Mouse (Mus musculus) c-Kit-positive CD71-positive TER-119-negative erythroid progenitor cells, embryonic 14.5 days (primary cell): ENCODE data around the gene Mrgprd.
A peak's percentile ranks its signal among the peaks of the same experiment; 100 is the strongest.

Experiments used
- DNase-seq: peaks from one replicate; pipeline ENCODE4 v3.0.0-alpha.2; 2013; ENCODE audit warnings: low read depth

Gene Mrgprd

GRCm38 (mm10) chr7:145314785-145315411 lies at the start of gene Mrgprd:
Gene Mrgprd, plus strand, starts transcription at chr7:145314835.
- DNase-seq: no peak

DNA sequence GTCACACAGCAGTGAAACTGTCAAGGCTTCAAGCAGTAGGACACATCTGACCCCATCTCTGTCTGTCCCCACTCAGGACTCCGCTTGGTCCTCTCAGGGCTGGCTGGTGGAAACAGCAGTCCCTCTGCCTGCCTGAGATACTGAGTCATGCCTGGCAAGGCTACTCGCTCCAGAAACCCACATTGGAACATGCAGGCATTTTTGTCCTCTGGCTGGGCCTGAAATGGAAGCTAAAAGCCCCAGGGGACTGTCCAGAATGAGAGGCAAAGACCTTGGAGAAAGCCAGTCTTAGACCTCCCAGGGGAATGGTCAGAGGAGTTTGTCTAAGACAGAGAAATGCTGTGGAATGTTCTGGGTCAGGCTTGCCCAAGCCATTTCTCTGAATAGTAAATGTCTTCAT lies 48.6 kb upstream of the Mrgprd start:
- no peak for DNase-seq

DNA sequence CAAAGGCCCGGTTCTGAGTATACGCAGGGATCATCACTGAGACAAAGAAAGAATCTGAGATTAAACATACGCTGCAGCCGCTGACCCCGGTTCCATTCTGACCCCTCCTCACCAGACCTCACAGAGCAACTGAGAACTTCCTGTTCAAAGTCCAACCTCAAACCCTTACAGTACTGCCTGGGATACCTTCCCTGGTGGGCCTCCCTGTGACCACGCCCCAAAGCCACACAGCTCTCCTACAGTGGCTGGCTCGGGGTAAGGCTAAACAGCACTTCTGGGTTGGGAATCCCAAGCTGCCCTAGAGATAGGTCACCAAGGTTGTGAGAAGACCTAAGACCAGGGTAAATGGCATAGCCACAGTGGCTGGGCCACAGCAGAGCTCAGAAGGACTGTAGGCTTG lies 45.7 kb upstream of the Mrgprd start:
- no peak for DNase-seq

DNA sequence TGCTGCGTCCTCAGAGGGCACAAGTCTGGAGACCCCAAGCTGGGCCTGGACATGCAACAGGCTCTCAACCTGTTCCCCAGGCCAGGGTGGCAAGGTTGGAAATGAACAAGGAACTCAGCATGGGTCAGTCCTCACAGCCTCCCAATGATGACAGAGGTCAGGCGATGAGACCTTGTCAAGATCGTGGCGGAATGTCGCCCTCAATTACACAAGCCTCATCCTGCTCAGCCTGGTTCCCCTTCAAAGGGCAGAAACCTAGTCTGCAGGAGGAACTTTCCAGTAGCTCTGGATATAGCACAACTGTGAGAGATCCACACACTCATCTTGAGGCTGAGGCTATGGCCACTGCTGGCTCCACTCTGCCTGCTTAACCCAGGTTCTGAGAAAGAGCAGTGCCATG lies 43.7 kb upstream of the Mrgprd start:
- DNase-seq: no peak

GRCm38 (mm10) chr7:145275488-145275887 lies 39.1 kb upstream of the Mrgprd start:
- DNase-seq: no peak

- DNase-seq: no peak
Observed at GRCm38 (mm10) chr7:145281396-145281795, 33.2 kb upstream of the Mrgprd start.

- DNase-seq: no peak
Observed at GRCm38 (mm10) chr7:145283041-145283440, 31.6 kb upstream of the Mrgprd start.

- DNase-seq: peak; percentile 89
Observed at GRCm38 (mm10) chr7:145283487-145284187, 31.0 kb upstream of the Mrgprd start, which contains the start of gene Tpcn2. Gene Tpcn2, minus strand, starts transcription at chr7:145284011.

- DNase-seq: no peak
Observed at GRCm38 (mm10) chr7:145284293-145284692, 30.3 kb upstream of the Mrgprd start.

- DNase-seq: no peak
Observed at GRCm38 (mm10) chr7:145285476-145285875, 29.2 kb upstream of the Mrgprd start.

GRCm38 (mm10) chr7:145287410-145287809 lies 27.2 kb upstream of the Mrgprd start:
- no peak for DNase-seq

- DNase-seq: no peak
Observed at GRCm38 (mm10) chr7:145289302-145289701, 25.3 kb upstream of the Mrgprd start.

DNA sequence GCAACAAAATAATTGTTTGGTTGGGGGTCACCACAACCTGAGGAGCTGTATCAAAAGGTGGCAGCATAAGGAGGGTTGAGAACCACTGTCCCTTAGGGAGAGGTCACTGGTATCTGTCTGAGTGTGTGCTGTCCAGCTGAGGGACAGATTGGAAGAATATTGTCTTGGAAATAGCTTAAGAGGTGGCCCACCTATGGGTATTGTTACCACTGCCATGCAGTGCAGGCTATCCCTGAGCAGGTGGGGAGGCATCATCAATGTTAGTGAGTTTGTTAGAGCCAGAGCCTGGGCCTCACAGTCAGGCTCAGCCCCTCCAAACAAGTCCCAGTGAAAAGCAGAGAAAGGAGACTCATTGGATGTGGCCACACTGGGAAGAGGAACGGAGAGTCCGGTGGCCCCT lies 22.8 kb upstream of the Mrgprd start:
- DNase-seq: no peak

DNA sequence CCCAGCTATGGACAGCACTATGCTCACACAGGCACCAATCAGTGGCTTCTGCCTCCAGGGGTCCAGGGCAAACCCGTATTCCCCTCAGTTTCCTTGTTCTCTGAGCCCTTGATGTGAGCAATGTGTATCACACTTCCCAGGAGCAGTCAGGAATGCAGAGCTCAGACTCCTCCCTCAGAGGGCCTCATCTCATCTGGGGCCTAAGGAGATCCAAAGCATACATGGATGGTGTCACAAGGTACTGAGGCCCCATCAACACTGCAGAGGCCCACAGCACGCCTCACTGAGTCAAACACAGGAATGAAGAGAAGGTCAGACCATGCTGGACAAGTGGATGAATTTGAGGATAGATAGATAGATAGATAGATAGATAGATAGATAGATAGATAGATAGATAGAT lies 21.9 kb upstream of the Mrgprd start:
- no peak for DNase-seq

- DNase-seq: no peak
Observed at GRCm38 (mm10) chr7:145293859-145294258, 20.8 kb upstream of the Mrgprd start.

DNA sequence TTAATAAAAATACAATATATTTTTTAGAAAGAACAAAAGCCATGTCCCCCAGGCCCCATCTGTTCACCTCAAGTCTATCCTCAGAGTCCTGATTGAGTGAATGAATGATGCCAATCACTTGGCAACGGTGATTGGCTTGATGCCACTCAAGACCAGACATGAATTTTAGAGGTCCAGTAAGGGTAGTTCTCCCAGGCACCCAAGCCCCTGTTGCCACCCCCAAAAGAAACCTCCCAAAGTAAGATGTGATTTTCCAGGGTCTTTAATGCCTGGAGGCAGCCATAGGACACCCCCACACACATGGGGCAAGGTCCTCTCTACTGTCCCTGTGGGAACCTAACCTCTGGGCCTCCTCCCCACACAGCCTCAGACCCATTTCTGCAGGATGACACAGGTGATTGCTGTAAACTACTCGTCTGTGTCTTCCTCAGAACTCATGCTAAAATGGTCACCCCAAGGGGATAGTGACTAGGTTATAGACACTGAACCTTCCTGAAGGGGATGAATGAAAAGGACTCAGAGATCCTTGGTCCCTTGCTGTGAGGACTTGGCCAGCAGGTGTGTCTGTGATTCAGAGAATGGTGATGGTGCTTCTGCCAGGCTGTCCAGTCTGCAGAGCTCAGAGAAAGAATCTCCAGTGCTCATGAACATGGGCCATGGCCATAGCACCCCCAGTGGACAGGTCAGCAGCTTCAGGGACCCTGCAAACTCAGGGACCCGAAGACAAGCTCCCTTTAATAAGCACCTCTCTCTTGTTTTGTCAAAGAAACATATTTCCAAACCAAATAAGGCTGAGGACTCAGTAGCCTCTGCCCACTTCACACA lies 15.8 kb upstream of the Mrgprd start:
- no peak for DNase-seq

DNA sequence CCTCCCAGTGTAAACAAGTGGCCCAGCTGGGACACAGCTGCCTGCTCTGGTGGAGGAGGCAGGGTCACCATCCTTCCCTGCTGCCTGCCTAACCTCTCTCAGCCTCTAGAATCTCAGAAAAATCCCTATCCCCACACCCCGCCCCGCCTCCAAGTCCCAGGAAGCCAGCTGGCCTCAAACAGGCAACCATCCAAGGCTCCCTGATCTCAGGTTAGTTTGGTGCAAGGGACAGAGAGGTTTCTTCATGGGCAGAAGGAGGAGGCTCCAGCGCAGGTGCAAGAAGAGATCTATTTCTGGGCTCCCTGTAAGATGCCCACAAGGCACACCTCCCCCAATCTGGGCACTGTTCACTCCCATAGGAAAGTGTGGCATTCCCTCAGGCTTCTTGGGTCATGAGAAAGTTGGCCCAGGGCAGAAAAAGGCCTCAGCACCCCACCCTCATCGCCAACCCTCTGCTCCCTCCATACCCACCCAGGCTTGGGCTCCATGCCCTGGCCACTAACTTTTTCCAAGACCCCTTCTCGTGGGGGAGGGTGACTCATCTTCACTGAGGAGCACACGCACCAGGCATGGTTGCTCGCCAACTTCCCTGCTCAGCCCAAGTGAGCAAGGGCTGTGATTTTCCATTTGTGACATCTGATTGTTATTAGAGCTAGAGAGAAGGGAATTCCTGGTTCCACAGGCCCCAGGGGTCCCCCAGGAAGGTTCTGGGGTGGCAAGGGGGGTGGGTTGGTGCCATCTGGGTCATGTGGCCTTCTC lies 14.9 kb upstream of the Mrgprd start:
- DNase-seq: no peak

DNA sequence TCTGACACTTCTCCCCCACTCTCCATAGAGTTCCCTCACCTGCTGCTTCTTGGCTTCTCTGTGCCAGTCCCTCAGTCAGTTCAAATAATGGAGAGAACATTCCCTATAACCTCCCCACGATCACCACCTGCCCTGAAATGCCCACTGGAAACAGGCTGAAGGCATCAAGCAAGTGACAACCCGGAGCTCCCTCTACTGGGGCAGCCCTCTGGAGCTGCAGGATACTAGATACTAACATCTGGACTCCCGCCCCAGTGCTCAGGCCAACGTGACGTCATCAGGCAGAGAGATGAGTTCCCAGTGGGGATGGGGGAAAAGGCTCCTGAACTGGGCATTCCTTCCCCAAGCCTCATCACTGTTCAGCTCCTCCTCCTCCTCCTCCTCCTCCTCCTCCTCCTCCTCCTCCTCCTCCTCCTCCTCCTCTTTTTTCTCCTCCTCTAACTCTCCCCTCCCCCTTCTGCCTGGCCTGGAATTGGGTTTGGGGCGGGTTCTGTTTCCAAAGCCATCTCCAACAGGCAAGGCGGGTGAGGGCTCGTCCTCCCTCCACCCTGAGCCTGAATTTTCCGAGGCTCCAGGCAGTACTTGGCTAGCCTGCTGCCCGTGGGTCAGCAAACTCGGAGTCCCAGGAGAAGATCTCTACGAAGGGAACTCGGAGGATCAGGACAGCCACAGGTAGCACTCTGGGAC lies 14.2 kb upstream of the Mrgprd start, which contains the start of gene Mrgprf:
Mrgprf (plus strand) TSS at position 508 of the 687 bp plus-strand sequence.
- no peak for DNase-seq

GRCm38 (mm10) chr7:145301008-145301340 lies 13.7 kb upstream of the Mrgprd start:
- no peak for DNase-seq

DNA sequence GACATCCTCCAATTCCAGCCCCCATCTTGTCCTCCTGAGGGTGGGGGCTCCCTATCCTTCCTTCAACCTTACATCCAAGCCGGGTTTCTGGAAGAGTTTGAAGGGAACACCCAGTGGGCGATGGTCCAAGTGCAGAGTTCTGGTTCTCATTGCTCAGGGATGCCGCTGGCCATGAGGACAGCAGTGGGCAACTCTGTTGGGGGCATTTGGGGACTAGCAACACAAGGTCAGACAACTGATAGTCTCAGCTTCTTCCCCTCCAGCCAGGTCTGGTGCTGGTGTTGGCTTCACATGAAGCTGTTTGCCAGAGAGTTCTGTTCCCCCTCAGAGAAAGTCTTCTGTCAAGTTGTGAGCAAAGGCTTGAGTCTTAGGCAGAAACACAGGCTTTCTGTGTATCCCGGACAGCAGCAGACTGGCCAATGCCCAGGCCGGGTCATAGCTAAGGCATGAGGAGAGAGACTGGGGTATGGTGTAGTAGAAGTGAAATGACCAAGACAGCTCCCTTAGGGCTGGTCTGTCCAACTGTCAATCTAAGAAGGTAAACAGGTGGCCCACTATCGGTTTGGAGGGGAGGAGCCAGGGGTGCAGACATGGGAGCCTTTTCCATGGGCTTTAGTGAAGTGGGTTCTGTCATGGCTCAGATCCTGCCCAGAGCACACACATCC lies 13.2 kb upstream of the Mrgprd start:
- DNase-seq: no peak
